Mouse (Mus musculus) MEL (cell line): Measurements from ENCODE around the gene Gfi1. TPM values are rescaled to one million over a fixed set of nuclear protein-coding genes. Genes with fewer than 3 reads are reported as not detected.

ENCODE experiments used
- DNase-seq: peaks from one replicate; pipeline ENCODE4 v3.0.0; 2011; ENCODE audit warnings: low read depth, low spot score
- H3K27ac ChIP-seq: 2 replicates; pipeline ENCODE4 v1.5.1; 2012; ENCODE audit warnings: low read depth, mild to moderate bottlenecking, control low read depth, low read length, moderate library complexity; ENCODE audit not compliant: control insufficient read depth
- H3K27me3 ChIP-seq, 2 experiments: fragments of 150-350 bp in 1 of 2; sonication (generic) in 1 of 2; 2 replicates each; pipeline ENCODE4 v1.6.1; 2012; ENCODE audit warnings: low read length in 2 of 2, mild to moderate bottlenecking in 2 of 2, improper control_type of control experiment in 1 of 2, moderate library complexity in 1 of 2; ENCODE audit not compliant: insufficient read depth in 2 of 2, control insufficient read depth in 1 of 2
- H3K36me3 ChIP-seq, 2 experiments: 2 replicates each; pipeline ENCODE4 v1.6.1; 2012 to 2014; ENCODE audit warnings: low read length in 2 of 2, improper control_type of control experiment in 1 of 2, inconsistent platforms in 1 of 2, mild to moderate bottlenecking in 1 of 2; ENCODE audit not compliant: insufficient read depth in 2 of 2, control insufficient read depth in 1 of 2
- H3K4me1 ChIP-seq, 2 experiments: fragments of 150-350 bp in 1 of 2; sonication (generic) in 1 of 2; 2 replicates each; pipeline ENCODE4 v1.6.1; 2012; ENCODE audit warnings: low read length in 2 of 2, improper control_type of control experiment in 1 of 2, mild to moderate bottlenecking in 1 of 2; ENCODE audit not compliant: insufficient read depth in 2 of 2, control insufficient read depth in 1 of 2
- H3K4me3 ChIP-seq, 2 experiments: fragments of 150-350 bp in 1 of 2; sonication (generic) in 1 of 2; 2 replicates each; pipeline ENCODE4 v1.5.1; 2012; ENCODE audit warnings: low read depth in 2 of 2, low read length in 2 of 2, mild to moderate bottlenecking in 2 of 2, moderate library complexity in 2 of 2, control low read depth in 1 of 2, improper control_type of control experiment in 1 of 2; ENCODE audit not compliant: control insufficient read depth in 1 of 2, insufficient read depth in 1 of 2
- H3K79me2 ChIP-seq: 2 replicates; pipeline ENCODE4 v1.6.1; 2012; ENCODE audit warnings: mild to moderate bottlenecking, low read length, moderate library complexity; ENCODE audit not compliant: control insufficient read depth, poor library complexity, insufficient read depth
- H3K9ac ChIP-seq: 2 replicates; pipeline ENCODE4 v1.6.1; 2012; ENCODE audit warnings: low read depth, mild to moderate bottlenecking, control low read depth, low read length, moderate library complexity; ENCODE audit not compliant: control insufficient read depth, poor library complexity, severe bottlenecking
- H3K9me3 ChIP-seq: fragments of 150-350 bp; sonication (generic); replicated peaks from 2 replicates; pipeline ENCODE4 v1.6.1; 2012; ENCODE audit warnings: mild to moderate bottlenecking, low read length, improper control_type of control experiment, moderate library complexity; ENCODE audit not compliant: insufficient read depth
- BHLHE40 ChIP-seq: IDR thresholded peaks from 2 replicates; pipeline ENCODE4 v1.6.1; 2012; ENCODE audit warnings: low read depth, mild to moderate bottlenecking, inconsistent platforms, low read length, improper control_type of control experiment, borderline replicate concordance
- CHD1 ChIP-seq: IDR thresholded peaks from 2 replicates; pipeline ENCODE4 v1.6.1; 2012; ENCODE audit warnings: low read depth, mild to moderate bottlenecking, inconsistent platforms, low read length, improper control_type of control experiment
- CTCF ChIP-seq, 3 experiments: IDR thresholded peaks in 2 of 3; conservative IDR thresholded peaks in 1 of 3; 2 replicates each; pipeline ENCODE4 v1.5.1; 2011 to 2012; ENCODE audit warnings: low read length in 3 of 3, low read depth in 2 of 3, mild to moderate bottlenecking in 2 of 3, improper control_type of control experiment in 1 of 3, inconsistent platforms in 1 of 3, mixed read lengths in 1 of 3, moderate library complexity in 1 of 3; ENCODE audit not compliant: control insufficient read depth in 1 of 3, insufficient read depth in 1 of 3, poor library complexity in 1 of 3, severe bottlenecking in 1 of 3
- EP300 ChIP-seq, 2 experiments: IDR thresholded peaks; 2 replicates each; pipeline ENCODE4 v1.6.1; 2011; ENCODE audit warnings: improper control_type of control experiment in 2 of 2, low read length in 2 of 2, low read depth in 1 of 2, mild to moderate bottlenecking in 1 of 2
- ETS1 ChIP-seq: IDR thresholded peaks from 2 replicates; pipeline ENCODE4 v1.6.1; 2012; ENCODE audit warnings: low read depth, mild to moderate bottlenecking, inconsistent platforms, low read length, improper control_type of control experiment, moderate library complexity
- GABPA ChIP-seq: IDR thresholded peaks from 2 replicates; pipeline ENCODE4 v1.6.1; 2012; ENCODE audit warnings: low read depth, mild to moderate bottlenecking, inconsistent platforms, low read length, improper control_type of control experiment, moderate library complexity
- GATA1 ChIP-seq: IDR thresholded peaks from 2 replicates; pipeline ENCODE4 v1.6.1; 2011; ENCODE audit warnings: low read depth, low read length, improper control_type of control experiment
- MAFK ChIP-seq: IDR thresholded peaks from 2 replicates; pipeline ENCODE4 v1.6.1; 2011; ENCODE audit warnings: low read depth, mild to moderate bottlenecking, low read length, improper control_type of control experiment, borderline replicate concordance
- MAZ ChIP-seq: IDR thresholded peaks from 2 replicates; pipeline ENCODE4 v1.6.1; 2012; ENCODE audit warnings: low read depth, mild to moderate bottlenecking, inconsistent platforms, low read length, improper control_type of control experiment
- MEF2A ChIP-seq: IDR thresholded peaks from 2 replicates; pipeline ENCODE4 v1.6.1; 2014; ENCODE audit warnings: low read depth, mild to moderate bottlenecking, inconsistent platforms, low read length, improper control_type of control experiment; ENCODE audit not compliant: poor library complexity, insufficient replicate concordance, severe bottlenecking; ENCODE audit errors: extremely low read depth
- MXI1 ChIP-seq: IDR thresholded peaks from 2 replicates; pipeline ENCODE4 v1.6.1; 2011; ENCODE audit warnings: mild to moderate bottlenecking, low read depth, low read length, improper control_type of control experiment
- MYB ChIP-seq: IDR thresholded peaks from 2 replicates; pipeline ENCODE4 v1.6.1; 2011; ENCODE audit warnings: mild to moderate bottlenecking, low read depth, low read length, improper control_type of control experiment
- MYC ChIP-seq: IDR thresholded peaks from 2 replicates; pipeline ENCODE4 v1.6.1; 2011; ENCODE audit warnings: low read depth, mild to moderate bottlenecking, low read length, improper control_type of control experiment, moderate library complexity
- NELFE ChIP-seq: IDR thresholded peaks from 2 replicates; pipeline ENCODE4 v1.6.1; 2011; ENCODE audit warnings: low read depth, low read length, improper control_type of control experiment
- POLR2A ChIP-seq, 2 experiments: IDR thresholded peaks; 2 replicates each; pipeline ENCODE4 v1.6.1; 2011 to 2012; ENCODE audit warnings: low read length in 2 of 2, mild to moderate bottlenecking in 2 of 2, control low read depth in 1 of 2, improper control_type of control experiment in 1 of 2, low read depth in 1 of 2, moderate library complexity in 1 of 2; ENCODE audit not compliant: control insufficient read depth in 1 of 2, insufficient read depth in 1 of 2, poor library complexity in 1 of 2
- POLR2AphosphoS5 ChIP-seq: IDR thresholded peaks from 2 replicates; pipeline ENCODE4 v1.6.1; 2012; ENCODE audit warnings: low read depth, borderline replicate concordance, mild to moderate bottlenecking, inconsistent platforms, low read length, moderate library complexity, mixed read lengths
- RCOR1 ChIP-seq: IDR thresholded peaks from 2 replicates; pipeline ENCODE4 v1.6.1; 2012; ENCODE audit warnings: low read depth, mild to moderate bottlenecking, inconsistent platforms, low read length, improper control_type of control experiment
- SIN3A ChIP-seq: IDR thresholded peaks from 2 replicates; pipeline ENCODE4 v1.6.1; 2012; ENCODE audit warnings: low read length, improper control_type of control experiment, inconsistent platforms
- TAL1 ChIP-seq: IDR thresholded peaks from 2 replicates; pipeline ENCODE4 v1.6.1; 2012; ENCODE audit warnings: mild to moderate bottlenecking, inconsistent platforms, low read length, moderate library complexity, mixed read lengths
- TCF12 ChIP-seq: IDR thresholded peaks from 2 replicates; pipeline ENCODE4 v1.6.1; 2014; ENCODE audit warnings: low read depth, mild to moderate bottlenecking, inconsistent platforms, low read length, improper control_type of control experiment, moderate library complexity
- USF1 ChIP-seq: IDR thresholded peaks from 2 replicates; pipeline ENCODE4 v1.6.1; 2014; ENCODE audit warnings: low read depth, mild to moderate bottlenecking, inconsistent platforms, low read length, improper control_type of control experiment, moderate library complexity
- USF2 ChIP-seq, 2 experiments: IDR thresholded peaks; 2 replicates each; pipeline ENCODE4 v1.6.1; 2011 to 2012; ENCODE audit warnings: improper control_type of control experiment in 2 of 2, low read length in 2 of 2, borderline replicate concordance in 1 of 2, inconsistent platforms in 1 of 2, low read depth in 1 of 2, mild to moderate bottlenecking in 1 of 2; ENCODE audit not compliant: insufficient read depth in 1 of 2
- ZC3H11A ChIP-seq: IDR thresholded peaks from 2 replicates; pipeline ENCODE4 v1.6.1; 2012; ENCODE audit warnings: low read depth, mild to moderate bottlenecking, inconsistent platforms, low read length, improper control_type of control experiment
- polyA plus RNA-seq, 2 experiments: library from polyadenylated mRNA; stranded (reverse) in 1 of 2; unstranded in 1 of 2; fragments of >175 nt in 1 of 2; fragments of >200 nt in 1 of 2; gene quantifications; 2 replicates each; pipeline versions ENCODE4 v1.2.1 to v1.2.4; 2012; ENCODE audit warnings: low replicate concordance in 2 of 2, low read depth in 1 of 2; ENCODE audit not compliant: insufficient read length in 2 of 2, insufficient read depth in 1 of 2, missing spikeins in 1 of 2
- total RNA-seq: library from RNA; depleted of rRNA; stranded (reverse); fragments of 300-350 nt; gene quantifications from 2 replicates; pipeline ENCODE4 v1.2.3, GENCODE M21; 2012

The Gfi1 gene
- total and polyA plus RNA-seq, 3 experiments, result 0.04 TPM; not detected in 2

GRCm38 (mm10) chr5:107739023-107739422 is 13.2 kb upstream of the Gfi1 start:
- DNase-seq, result no peak
- Histone ChIP-seq H3K9ac (no peak overlapping the region), H3K9me3 (no peaks in the 10 kb centered on the region), H3K27me3 (no peaks in the 10 kb centered on the region)
- TF ChIP-seq TAL1 (no peak), MYB (no peak), ZC3H11A (no peak)
- TF ChIP-seq, all 39 proteins: peak for 0
- Histone ChIP-seq H3K4me3 (no peak overlapping the region), H3K4me1 (no peaks in the 10 kb centered on the region), H3K27ac (no peak overlapping the region), H3K79me2 (no peaks in the 10 kb centered on the region), H3K36me3 (no peaks in the 10 kb centered on the region)

DNA sequence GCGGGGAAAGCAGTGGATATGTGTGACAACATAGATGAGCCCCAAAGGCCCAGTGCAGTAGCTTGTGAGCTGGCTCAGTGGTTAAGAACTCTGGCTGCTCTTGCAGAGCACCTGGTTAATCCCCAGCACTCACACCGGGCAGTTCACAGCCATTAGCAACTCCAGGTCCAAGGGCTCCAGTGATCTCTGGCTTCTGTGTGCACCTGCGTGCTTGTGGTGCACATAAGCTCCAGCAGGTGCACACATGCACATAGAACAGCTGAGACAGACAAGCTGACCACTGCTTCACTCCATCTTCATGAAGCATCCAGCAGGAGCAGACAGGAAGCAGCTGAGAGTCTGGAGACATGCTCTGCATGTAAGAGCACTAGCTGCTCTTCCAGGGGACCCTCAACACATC is 12.5 kb upstream of the Gfi1 start:
- no peak for DNase-seq

DNA sequence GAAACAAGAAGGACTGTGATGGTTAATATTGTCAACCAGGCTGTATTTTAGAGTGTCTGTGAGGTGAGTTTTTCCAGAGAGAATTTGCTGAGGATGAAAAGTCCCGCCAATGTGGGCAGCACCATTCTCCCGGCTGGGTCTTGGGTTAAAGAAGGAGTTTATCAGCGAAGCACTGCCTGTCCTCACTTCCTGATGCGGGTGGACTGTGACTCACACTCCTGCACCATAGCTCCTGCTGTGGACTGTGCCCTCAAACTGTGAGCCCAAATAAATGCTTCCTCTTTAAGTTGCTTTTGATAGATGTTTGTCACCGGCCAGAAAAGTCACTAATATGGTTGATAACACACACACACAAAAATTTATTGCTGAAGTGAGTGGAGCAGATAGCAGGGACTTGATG is 10.3 kb upstream of the Gfi1 start:
- H3K27ac ChIP-seq, result no peak overlapping the region
- no peaks in the 10 kb centered on the region for H3K9me3 ChIP-seq
- no peak overlapping the region for H3K9ac ChIP-seq
- TF ChIP-seq MYC (no peak), USF2 (IDR thresholded peaks at IDR 0.05; ENCODE audit: borderline replicate concordance in 1 of 2, insufficient read depth in 1 of 2, low read depth in 1 of 2, low read length in 2 of 2) (no peak), MAZ (no peak), POLR2AphosphoS5 (no peak), CHD1 (no peak), EP300 (IDR thresholded peaks at IDR 0.05; ENCODE audit: low read depth in 1 of 2, low read length in 2 of 2) (peak in 1 of 2 experiments; percentile 40; a peak in 2 of 4 replicates), TAL1 (peak; percentile 50), SIN3A (no peak), TCF12 (0 out of 2 replicates have a peak, but pooled peaks have one; percentile 6), USF1 (no peak), NELFE (no peak), BHLHE40 (no peak), GATA1 (peak; percentile 43; the same call in 1 of the 2 replicates), RCOR1 (no peak), MEF2A (no peak), POLR2A (IDR thresholded peaks at IDR 0.05; ENCODE audit: control insufficient read depth in 1 of 2, insufficient read depth in 1 of 2, low read depth in 1 of 2, low read length in 2 of 2, poor library complexity in 1 of 2) (no peak), GABPA (no peak)
- H3K4me3 ChIP-seq, result no peak overlapping the region
- H3K79me2 ChIP-seq, result no peaks in the 10 kb centered on the region
- no peaks in the 10 kb centered on the region for H3K36me3 ChIP-seq
- DNase-seq, result peak; percentile 65
- H3K4me1 ChIP-seq, result no peaks in the 10 kb centered on the region
- H3K27me3 ChIP-seq, result no peaks in the 10 kb centered on the region

More for the DNA sequence above, 12.5 kb upstream of the Gfi1 start:
- H3K9ac ChIP-seq, result no peak overlapping the region
- H3K36me3 ChIP-seq, result no peaks in the 10 kb centered on the region
- H3K79me2 ChIP-seq, result no peaks in the 10 kb centered on the region
- no peak overlapping the region for H3K27ac ChIP-seq
- H3K4me1 ChIP-seq, result no peaks in the 10 kb centered on the region
- H3K9me3 ChIP-seq, result no peaks in the 10 kb centered on the region
- TF ChIP-seq MYB, result no peak
- TF ChIP-seq MXI1, result no peak
- no peak for TF ChIP-seq ETS1
- no peak for TF ChIP-seq MAFK
- TF ChIP-seq BHLHE40, result no peak
- no peak for TF ChIP-seq CTCF (IDR thresholded peaks at IDR 0.05 in 2 of 3, conservative IDR thresholded peaks at IDR 0.05 in 1 of 3; ENCODE audit: control insufficient read depth in 1 of 3, insufficient read depth in 1 of 3, low read depth in 2 of 3, low read length in 3 of 3, poor library complexity in 1 of 3, severe bottlenecking in 1 of 3)
- H3K27me3 ChIP-seq, result no peaks in the 10 kb centered on the region
- no peak overlapping the region for H3K4me3 ChIP-seq
